Mouse (Mus musculus) lung, postnatal 0 days (tissue): Measurements from ENCODE around the gene Adcy1. TPM values are rescaled to one million over a fixed set of nuclear protein-coding genes. Genes with fewer than 3 reads are reported as not detected.

Source experiments
- ATAC-seq: fragments of 200-750 bp; cut with Nextera tagmentation; 2 replicates; pipeline ENCODE4 v1.8.0; 2017; ENCODE audit warnings: moderate library complexity
- DNase-seq: peaks from one replicate; pipeline ENCODE4 v3.0.0-alpha.2; 2016; ENCODE audit warnings: low spot score
- H3K27ac ChIP-seq: fragments of 300-500 bp; sonication (generic); 2 replicates; pipeline ENCODE4 v1.5.1; 2014; ENCODE audit warnings: antibody characterized with exemption, mild to moderate bottlenecking, low read length, mixed read lengths
- H3K27me3 ChIP-seq: fragments of 300-500 bp; sonication (generic); replicated peaks from 2 replicates; pipeline ENCODE4 v1.6.1; 2014; ENCODE audit warnings: low read length, mixed read lengths; ENCODE audit not compliant: insufficient read depth
- H3K36me3 ChIP-seq: fragments of 300-500 bp; sonication (generic); 2 replicates; pipeline ENCODE4 v1.6.1; 2014; ENCODE audit warnings: low read length, mixed read lengths; ENCODE audit not compliant: insufficient read depth
- H3K4me1 ChIP-seq: fragments of 300-500 bp; sonication (generic); 2 replicates; pipeline ENCODE4 v1.6.1; 2014; ENCODE audit warnings: antibody characterized with exemption, low read depth, low read length, mixed read lengths; ENCODE audit not compliant: insufficient read depth
- H3K4me2 ChIP-seq: fragments of 300-500 bp; sonication (generic); replicated peaks from 2 replicates; pipeline ENCODE4 v1.6.1; 2014; ENCODE audit warnings: low read depth, mild to moderate bottlenecking, low read length, moderate library complexity, mixed read lengths
- H3K4me3 ChIP-seq: fragments of 300-500 bp; sonication (generic); 2 replicates; pipeline ENCODE4 v1.5.1; 2014; ENCODE audit warnings: low read depth, low read length
- H3K9ac ChIP-seq: fragments of 300-500 bp; sonication (generic); replicated peaks from 2 replicates; pipeline ENCODE4 v1.6.1; 2014; ENCODE audit warnings: low read depth, mild to moderate bottlenecking
- H3K9me3 ChIP-seq: fragments of 300-500 bp; sonication (generic); 2 replicates; pipeline ENCODE4 v1.6.1; 2016; ENCODE audit warnings: low read length, mixed read lengths
- CTCF ChIP-seq: IDR thresholded peaks from 2 replicates; pipeline ENCODE4 v1.5.1; 2016; ENCODE audit warnings: antibody characterized with exemption, mild to moderate bottlenecking
- EP300 ChIP-seq: IDR thresholded peaks from 2 replicates; pipeline ENCODE4 v1.6.1; 2016; ENCODE audit warnings: antibody characterized with exemption, mild to moderate bottlenecking, control low read depth
- WGBS: fragments of 180-500 bp; shearing (Covaris S2); extraction: QIAGEN DNeasy Blood & Tissue Kit; methylation state at CpG from one replicate; pipeline ENCODE4 v1.1.7; 2014; 5-methylcytosine and 5-hydroxymethylcytosine counted together
- polyA plus RNA-seq: library from polyadenylated mRNA; unstranded; fragments of >200 nt; fragmentation: Nextera tagmentation; extraction: Ambion mirVana; gene quantifications from 2 replicates; pipeline ENCODE4 v1.2.1, GENCODE M21; 2015

Gene Adcy1
- polyA plus RNA-seq, 1 experiment from 2014 or later, result 0.24 TPM

GRCm38 (mm10) chr11:7144369-7144768 lies 81.1 kb downstream of the Adcy1 start:
- Histone ChIP-seq H3K27ac (no peak overlapping the region), H3K4me2 (no peak overlapping the region), H3K9ac (no peak overlapping the region), H3K9me3 (no peaks in the 10 kb centered on the region), H3K27me3 (no peaks in the 10 kb centered on the region), H3K4me3 (no peak overlapping the region), H3K4me1 (no peaks in the 10 kb centered on the region), H3K36me3 (no peaks in the 10 kb centered on the region)
- ATAC-seq, result peak; percentile 52
- peak; percentile 32 for DNase-seq
- WGBS, result 85% methylated on average over 11 of the region's 11 CpGs
- TF ChIP-seq CTCF (peak; percentile 72), EP300 (no peak)

GRCm38 (mm10) chr11:7145221-7145620 lies 81.9 kb downstream of the Adcy1 start:
- Histone ChIP-seq H3K4me3 (no peak overlapping the region), H3K4me1 (no peaks in the 10 kb centered on the region), H3K27me3 (no peaks in the 10 kb centered on the region), H3K4me2 (no peak overlapping the region), H3K9ac (no peak overlapping the region), H3K36me3 (no peaks in the 10 kb centered on the region), H3K27ac (no peak overlapping the region), H3K9me3 (no peaks in the 10 kb centered on the region)
- 28% methylated on average over 4 of the region's 4 CpGs for WGBS
- TF ChIP-seq EP300 (no peak), CTCF (no peak)
- ATAC-seq (no peak), DNase-seq (peak; percentile 18)

GRCm38 (mm10) chr11:7147536-7147935 lies 84.2 kb downstream of the Adcy1 start:
- no peak overlapping the region for H3K27ac ChIP-seq
- no peaks in the 10 kb centered on the region for H3K4me1 ChIP-seq
- WGBS, result 78% methylated on average over 8 of the region's 8 CpGs
- H3K4me2 ChIP-seq, result no peak overlapping the region
- no peaks in the 10 kb centered on the region for H3K9me3 ChIP-seq
- no peak for TF ChIP-seq EP300
- TF ChIP-seq CTCF, result no peak
- no peak overlapping the region for H3K4me3 ChIP-seq
- no peaks in the 10 kb centered on the region for H3K36me3 ChIP-seq
- DNase-seq, result no peak
- no peak overlapping the region for H3K9ac ChIP-seq
- ATAC-seq, result no peak
- H3K27me3 ChIP-seq, result no peaks in the 10 kb centered on the region

GRCm38 (mm10) chr11:7147945-7148344 lies 84.7 kb downstream of the Adcy1 start:
- H3K9me3 ChIP-seq, result no peaks in the 10 kb centered on the region
- no peak overlapping the region for H3K4me3 ChIP-seq
- ATAC-seq, result no peak
- H3K36me3 ChIP-seq, result no peaks in the 10 kb centered on the region
- no peak for DNase-seq
- no peak overlapping the region for H3K27ac ChIP-seq
- H3K9ac ChIP-seq, result no peak overlapping the region
- WGBS, result 90% methylated on average over 7 of the region's 7 CpGs
- H3K27me3 ChIP-seq, result no peaks in the 10 kb centered on the region
- H3K4me1 ChIP-seq, result no peaks in the 10 kb centered on the region
- H3K4me2 ChIP-seq, result no peak overlapping the region
- no peak for TF ChIP-seq EP300
- TF ChIP-seq CTCF, result no peak

GRCm38 (mm10) chr11:7149471-7149870 lies 86.2 kb downstream of the Adcy1 start:
- no peak overlapping the region for H3K4me2 ChIP-seq
- H3K27ac ChIP-seq, result no peak overlapping the region
- no peak for DNase-seq
- no peak overlapping the region for H3K9ac ChIP-seq
- no peaks in the 10 kb centered on the region for H3K9me3 ChIP-seq
- H3K4me3 ChIP-seq, result no peak overlapping the region
- no peak for ATAC-seq
- no peaks in the 10 kb centered on the region for H3K4me1 ChIP-seq
- H3K36me3 ChIP-seq, result no peaks in the 10 kb centered on the region
- no peak for TF ChIP-seq EP300
- 62% methylated on average over 7 of the region's 7 CpGs for WGBS
- H3K27me3 ChIP-seq, result no peaks in the 10 kb centered on the region

GRCm38 (mm10) chr11:7150511-7150910 lies 87.2 kb downstream of the Adcy1 start:
- ATAC-seq, result no peak
- no peak for DNase-seq

GRCm38 (mm10) chr11:7152371-7152770 lies 89.1 kb downstream of the Adcy1 start:
- DNase-seq (no peak), ATAC-seq (no peak)
- Histone ChIP-seq H3K27me3 (no peaks in the 10 kb centered on the region), H3K36me3 (no peaks in the 10 kb centered on the region), H3K9ac (no peak overlapping the region), H3K27ac (no peak overlapping the region), H3K4me3 (no peak overlapping the region), H3K4me1 (no peaks in the 10 kb centered on the region), H3K9me3 (no peaks in the 10 kb centered on the region), H3K4me2 (no peak overlapping the region)
- TF ChIP-seq EP300 (no peak), CTCF (no peak)
- 90% methylated on average over 12 of the region's 12 CpGs for WGBS

More at GRCm38 (mm10) chr11:7150511-7150910, 87.2 kb downstream of the Adcy1 start:
- no peak overlapping the region for H3K9ac ChIP-seq
- H3K9me3 ChIP-seq, result no peaks in the 10 kb centered on the region
- H3K36me3 ChIP-seq, result no peaks in the 10 kb centered on the region
- no peak overlapping the region for H3K4me2 ChIP-seq
- TF ChIP-seq EP300, result no peak
- H3K27me3 ChIP-seq, result no peaks in the 10 kb centered on the region
- 84% methylated on average over 8 of the region's 8 CpGs for WGBS
- no peak overlapping the region for H3K4me3 ChIP-seq
- no peak overlapping the region for H3K27ac ChIP-seq
- no peaks in the 10 kb centered on the region for H3K4me1 ChIP-seq
